Mouse (Mus musculus) hindbrain, embryonic 11.5 days (tissue): ENCODE data around the gene Atf4. TPM values are rescaled to one million over a fixed set of nuclear protein-coding genes. Genes with fewer than 3 reads are reported as not detected.

Experiments
- ATAC-seq: fragments of 200-750 bp; cut with Nextera tagmentation; 2 replicates; pipeline ENCODE4 v1.8.0; 2017; ENCODE audit warnings: mild to moderate bottlenecking, moderate TSS enrichment, moderate library complexity; ENCODE audit not compliant: low FRiP score
- DNase-seq: peaks from one replicate; pipeline ENCODE4 v3.0.0-alpha.2; 2015; ENCODE audit warnings: low spot score
- H3K27ac ChIP-seq: fragments of 300-500 bp; sonication (generic); 2 replicates; pipeline ENCODE4 v1.5.1; 2014; ENCODE audit warnings: mild to moderate bottlenecking, low read depth, low read length
- H3K27me3 ChIP-seq: fragments of 300-500 bp; sonication (generic); 2 replicates; pipeline ENCODE4 v1.6.1; 2014; ENCODE audit warnings: mild to moderate bottlenecking, low read length, moderate library complexity, mixed read lengths; ENCODE audit not compliant: control insufficient read depth, insufficient read depth
- H3K36me3 ChIP-seq: fragments of 300-500 bp; sonication (generic); 2 replicates; pipeline ENCODE4 v1.6.1; 2014; ENCODE audit warnings: mild to moderate bottlenecking, low read length, moderate library complexity, mixed read lengths; ENCODE audit not compliant: control insufficient read depth, insufficient read depth
- H3K4me1 ChIP-seq: fragments of 300-500 bp; sonication (generic); replicated peaks from 2 replicates; pipeline ENCODE4 v1.6.1; 2014; ENCODE audit warnings: low read length, mixed read lengths; ENCODE audit not compliant: control insufficient read depth, insufficient read depth
- H3K4me2 ChIP-seq: fragments of 300-500 bp; sonication (generic); replicated peaks from 2 replicates; pipeline ENCODE4 v1.6.1; 2014; ENCODE audit warnings: mild to moderate bottlenecking, low read depth, low read length
- H3K4me3 ChIP-seq: fragments of 300-500 bp; sonication (generic); 2 replicates; pipeline ENCODE4 v1.5.1; 2014; ENCODE audit warnings: low read depth, low read length
- H3K9ac ChIP-seq: fragments of 300-500 bp; sonication (generic); 2 replicates; pipeline ENCODE4 v1.6.1; 2014; ENCODE audit warnings: low read depth, low read length
- H3K9me3 ChIP-seq: fragments of 300-500 bp; sonication (generic); 2 replicates; pipeline ENCODE4 v1.6.1; 2016; ENCODE audit warnings: low read length; ENCODE audit not compliant: control insufficient read depth
- WGBS: fragments of 180-500 bp; shearing (Covaris S2); extraction: QIAGEN DNeasy Blood & Tissue Kit; methylation state at CpG from one replicate; pipeline ENCODE4 v1.1.7; 2014; 5-methylcytosine and 5-hydroxymethylcytosine counted together
- polyA plus RNA-seq: library from polyadenylated mRNA; unstranded; fragments of >200 nt; fragmentation: Nextera tagmentation; extraction: Ambion mirVana; gene quantifications from 2 replicates; pipeline ENCODE4 v1.2.1, GENCODE M21; 2014

The Atf4 gene
- polyA plus RNA-seq, 1 experiment from 2014 or later: 145 TPM

DNA sequence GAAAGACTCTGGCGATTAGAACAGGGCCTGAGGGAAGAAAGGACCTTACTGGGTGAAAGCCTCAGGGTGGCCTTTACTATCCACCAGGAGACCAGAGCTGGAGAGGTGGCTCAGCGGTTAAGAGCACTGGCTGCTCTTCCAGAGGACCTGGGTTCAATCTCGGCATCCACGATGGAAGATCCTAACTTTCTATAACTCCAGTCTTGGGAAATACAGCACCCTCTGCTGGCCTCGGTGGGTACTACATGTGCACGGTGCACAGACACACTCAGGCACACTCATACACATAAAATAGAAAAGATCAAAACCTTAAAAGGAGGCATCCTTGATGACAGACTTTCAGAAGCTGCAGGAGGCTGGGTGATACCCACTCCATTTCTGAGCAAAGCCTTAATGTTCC is 25.7 kb downstream of the Atf4 start:
- Histone ChIP-seq H3K4me2 (no peak overlapping the region), H3K9me3 (no peaks in the 10 kb centered on the region), H3K27me3 (peaks cover 2% of the 10 kb centered on the region; the same call in 1 of the 2 replicates), H3K36me3 (no peaks in the 10 kb centered on the region), H3K4me1 (peaks cover 5% of the 10 kb centered on the region; the same call in 1 of the 2 replicates), H3K4me3 (no peak overlapping the region), H3K27ac (no peak overlapping the region), H3K9ac (no peak overlapping the region)
- ATAC-seq (no peak), DNase-seq (peak; percentile 79)
- WGBS: 25% methylated on average over 6 of the region's 6 CpGs

GRCm38 (mm10) chr15:80286851-80287415 is 31.9 kb downstream of the Atf4 start, which contains the start of gene Cacna1i:
TSS of gene Cacna1i (plus strand) at chr15:80287238.
- peaks cover 41% of the 10 kb centered on the region for H3K27me3 ChIP-seq

GRCm38 (mm10) chr15:80288036-80288435 is 33.1 kb downstream of the Atf4 start:
- DNase-seq: peak; percentile 51
- H3K4me1 ChIP-seq: no peaks in the 10 kb centered on the region
- ATAC-seq: no peak
- peak overlapping the region; percentile 94 for H3K4me2 ChIP-seq
- WGBS: under 1% methylated on average over 23 of the region's 23 CpGs
- H3K9me3 ChIP-seq: no peaks in the 10 kb centered on the region
- no peak overlapping the region for H3K27ac ChIP-seq
- no peaks in the 10 kb centered on the region for H3K36me3 ChIP-seq
- H3K27me3 ChIP-seq: peaks cover 41% of the 10 kb centered on the region
- peak overlapping the region; percentile 44 for H3K4me3 ChIP-seq
- H3K9ac ChIP-seq: no peak overlapping the region; the same call in 1 of the 2 replicates

More at GRCm38 (mm10) chr15:80286851-80287415, 31.9 kb downstream of the Atf4 start, which contains the start of gene Cacna1i:
- under 1% methylated on average over 50 of the region's 50 CpGs for WGBS
- H3K36me3 ChIP-seq: no peaks in the 10 kb centered on the region
- DNase-seq: peak; percentile 51
- H3K9me3 ChIP-seq: no peaks in the 10 kb centered on the region
- peak within 1 kb of the TSS; percentile 44 for H3K4me3 ChIP-seq
- no peaks in the 10 kb centered on the region for H3K4me1 ChIP-seq
- H3K4me2 ChIP-seq: peak within 1 kb of the TSS; percentile 94
- no peak within 1 kb of the TSS for H3K27ac ChIP-seq
- H3K9ac ChIP-seq: peak within 1 kb of the TSS; percentile 47; the same call in 1 of the 2 replicates
- no peak; the same call in 1 of the 2 replicates for ATAC-seq

DNA sequence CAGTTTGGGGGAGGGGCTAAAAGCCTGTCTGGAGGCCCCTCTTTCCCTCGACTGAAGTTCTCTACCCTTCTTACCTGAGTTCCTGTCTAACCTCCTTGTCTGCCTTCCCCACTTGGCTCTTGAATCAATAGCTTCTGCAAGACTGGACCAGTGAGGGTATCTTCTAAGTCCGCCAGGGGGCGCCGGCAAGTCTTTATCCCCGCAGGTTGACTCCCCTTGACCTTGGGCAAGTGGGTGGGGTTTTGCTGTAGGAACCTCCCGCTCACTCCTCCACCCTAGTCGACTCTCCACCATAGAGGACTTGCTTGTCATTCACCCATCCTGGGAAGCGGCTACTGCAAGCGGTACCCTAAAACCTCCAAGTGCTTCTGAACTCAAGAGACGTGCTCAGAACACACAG is 34.5 kb downstream of the Atf4 start:
- Histone ChIP-seq H3K36me3 (no peaks in the 10 kb centered on the region), H3K4me1 (no peaks in the 10 kb centered on the region), H3K27ac (no peak overlapping the region), H3K4me2 (no peak overlapping the region), H3K4me3 (no peak overlapping the region), H3K27me3 (peaks cover 41% of the 10 kb centered on the region), H3K9ac (no peak overlapping the region), H3K9me3 (no peaks in the 10 kb centered on the region)
- WGBS: 6% methylated on average over 10 of the region's 10 CpGs
- ATAC-seq: no peak
- peak; percentile 82 for DNase-seq

- Histone ChIP-seq H3K27ac (no peak overlapping the region), H3K27me3 (no peaks in the 10 kb centered on the region), H3K4me3 (no peak overlapping the region), H3K4me2 (no peak overlapping the region), H3K9me3 (no peaks in the 10 kb centered on the region), H3K36me3 (no peaks in the 10 kb centered on the region), H3K9ac (no peak overlapping the region), H3K4me1 (no peaks in the 10 kb centered on the region)
- 92% methylated on average over 1 of the region's 1 CpGs for WGBS
- no peak for DNase-seq
- ATAC-seq: no peak
Measured at GRCm38 (mm10) chr15:80297146-80297545, 42.2 kb downstream of the Atf4 start.

DNA sequence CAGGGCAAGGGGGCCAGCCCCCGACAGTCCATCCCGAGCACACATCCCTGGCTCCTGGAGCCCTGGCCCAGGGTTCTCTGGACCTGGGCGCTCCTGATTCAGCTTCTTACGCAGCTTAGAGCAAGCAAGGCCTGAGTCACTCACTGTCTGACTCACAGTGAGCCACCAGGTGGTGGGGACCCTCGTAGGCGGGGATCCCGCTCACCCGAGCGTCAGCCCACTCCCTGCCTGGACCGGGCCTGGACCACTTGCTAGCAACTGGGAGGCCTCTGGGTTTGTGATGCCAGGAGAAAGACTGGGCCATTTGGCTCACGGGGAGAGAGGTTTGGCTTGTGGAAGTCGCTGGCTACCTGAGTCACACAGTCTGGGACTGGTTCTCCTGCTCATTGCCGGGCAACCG is 48.8 kb downstream of the Atf4 start:
- Histone ChIP-seq H3K4me3 (no peak overlapping the region), H3K27ac (no peak overlapping the region), H3K4me1 (no peaks in the 10 kb centered on the region), H3K9ac (no peak overlapping the region), H3K36me3 (no peaks in the 10 kb centered on the region), H3K27me3 (no peaks in the 10 kb centered on the region), H3K4me2 (no peak overlapping the region), H3K9me3 (no peaks in the 10 kb centered on the region)
- ATAC-seq (no peak), DNase-seq (no peak)
- 77% methylated on average over 14 of the region's 14 CpGs for WGBS

DNA sequence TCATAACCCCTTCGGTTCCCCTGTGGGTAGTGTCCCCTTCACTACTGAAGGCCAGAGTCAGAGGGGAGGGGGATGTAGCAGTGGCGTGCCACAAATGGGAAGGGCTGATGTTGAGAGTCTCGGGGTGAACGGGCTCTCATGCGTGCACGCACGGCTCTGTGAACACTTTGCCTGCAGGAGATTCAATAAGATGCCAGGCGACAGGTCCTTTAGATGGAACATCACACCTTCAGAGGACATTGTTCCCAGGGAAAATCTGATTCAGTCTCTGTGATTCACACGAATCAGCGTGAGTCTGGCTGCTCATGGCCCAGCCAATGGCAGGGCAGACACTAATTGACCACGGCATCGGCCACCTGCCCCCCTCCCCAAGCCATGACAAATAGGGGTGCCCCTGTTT is 49.2 kb downstream of the Atf4 start:
- no peaks in the 10 kb centered on the region for H3K9me3 ChIP-seq
- no peak overlapping the region for H3K4me3 ChIP-seq
- no peak overlapping the region for H3K27ac ChIP-seq
- DNase-seq (no peak), ATAC-seq (no peak)
- no peak overlapping the region for H3K9ac ChIP-seq
- no peaks in the 10 kb centered on the region for H3K36me3 ChIP-seq
- 82% methylated on average over 12 of the region's 12 CpGs for WGBS
- no peak overlapping the region for H3K4me2 ChIP-seq
- no peaks in the 10 kb centered on the region for H3K4me1 ChIP-seq
- H3K27me3 ChIP-seq: no peaks in the 10 kb centered on the region

DNA sequence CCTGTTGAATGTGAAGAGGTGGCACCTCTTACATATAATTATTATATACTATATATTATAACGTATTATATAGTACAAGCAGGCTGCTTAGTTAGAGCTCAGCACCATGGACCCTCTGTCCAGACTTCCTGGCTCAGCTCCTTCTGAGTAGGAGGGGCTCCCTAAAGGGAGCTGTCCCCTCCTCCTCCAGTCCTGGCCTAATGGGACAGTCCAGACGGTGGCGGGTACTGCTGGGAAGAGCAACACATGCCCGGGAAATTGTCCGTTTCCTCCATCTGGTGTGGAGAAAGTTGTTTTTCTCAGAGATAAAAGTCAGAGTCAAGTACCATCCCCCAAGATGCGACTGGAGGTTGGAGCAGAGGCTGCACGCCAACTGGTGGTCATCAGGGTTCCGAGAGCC is 51.2 kb downstream of the Atf4 start:
- Histone ChIP-seq H3K4me3 (no peak overlapping the region), H3K4me2 (no peak overlapping the region), H3K27me3 (no peaks in the 10 kb centered on the region), H3K9me3 (no peaks in the 10 kb centered on the region), H3K27ac (no peak overlapping the region), H3K4me1 (no peaks in the 10 kb centered on the region), H3K36me3 (no peaks in the 10 kb centered on the region), H3K9ac (no peak overlapping the region)
- ATAC-seq (no peak), DNase-seq (no peak)
- 66% methylated on average over 8 of the region's 8 CpGs for WGBS
